Mouse (Mus musculus) small intestine, adult 2 months (tissue): ENCODE data around the gene Plce1.

Experiments
- CTCF ChIP-seq: fragments of 200-500 bp; IDR thresholded peaks from 2 replicates; pipeline ENCODE4 v1.5.1; 2012; ENCODE audit warnings: low read depth, mild to moderate bottlenecking, control low read depth, inconsistent platforms, low read length, moderate library complexity, mixed read lengths; ENCODE audit not compliant: insufficient replicate concordance, insufficient read length; ENCODE audit errors: extremely low read depth
- POLR2A ChIP-seq: fragments of 200-500 bp; IDR thresholded peaks from 2 replicates; pipeline ENCODE4 v1.6.1; 2012; ENCODE audit warnings: low read depth, mild to moderate bottlenecking, control low read depth, inconsistent platforms, low read length, moderate library complexity

DNA sequence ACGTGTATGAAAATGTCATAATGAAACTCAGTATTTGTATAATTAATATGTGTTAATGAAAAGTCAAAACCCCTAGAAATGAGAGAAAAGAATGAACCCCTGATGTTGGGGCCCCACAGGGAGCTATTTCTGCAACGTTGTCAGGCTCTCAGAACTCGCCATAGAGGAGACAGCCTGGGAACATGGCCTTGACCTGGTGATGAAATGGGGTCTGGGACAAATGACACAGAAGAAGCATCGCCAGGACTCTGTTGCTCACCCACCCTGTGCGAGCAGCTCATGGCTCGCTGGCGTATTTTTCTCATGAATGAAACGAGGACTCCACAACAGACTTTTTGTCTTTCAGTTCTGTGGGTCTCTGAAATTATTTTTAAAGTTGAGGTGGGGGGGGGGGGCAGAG, 109.0 kb downstream of the Plce1 start:
- TF ChIP-seq CTCF (no peak), POLR2A (no peak)
